Mouse (Mus musculus) cerebellum, postnatal 36 days (tissue): ENCODE measurements around the gene Ube2g1.

Source experiments
- DNase-seq, 2 experiments: peaks; one replicate each; pipeline ENCODE4 v3.0.0; 2021 to 2022; ENCODE audit warnings: mixed read lengths in 2 of 2

Ube2g1 gene

GRCm38 (mm10) chr11:72606694-72607407, at the start of gene Ube2g1:
Gene Ube2g1 (plus strand): TSS chr11:72607283.
- DNase-seq = peak; percentile 93 to 98

DNA sequence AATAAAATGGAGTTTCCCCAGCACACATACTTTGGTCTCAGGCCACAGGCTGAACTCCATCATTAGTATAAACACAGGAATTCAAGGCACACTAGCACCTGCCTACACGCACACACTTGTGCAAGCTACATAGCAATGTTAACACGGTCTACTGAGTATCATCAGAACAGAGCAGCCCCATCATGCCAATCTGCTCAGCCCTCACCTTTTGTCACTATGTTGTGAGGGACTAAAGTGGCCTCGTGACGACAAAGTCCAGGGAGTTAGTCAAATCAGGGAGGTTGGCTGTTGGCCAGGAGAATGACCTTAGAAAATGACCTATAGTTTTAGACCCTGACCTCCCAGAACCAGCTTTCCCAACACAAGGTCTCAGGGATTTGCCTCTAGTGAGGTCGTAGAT, 48.9 kb upstream of the Ube2g1 start:
- DNase-seq = no peak

GRCm38 (mm10) chr11:72560661-72561060, 46.4 kb upstream of the Ube2g1 start:
- no peak for DNase-seq

DNA sequence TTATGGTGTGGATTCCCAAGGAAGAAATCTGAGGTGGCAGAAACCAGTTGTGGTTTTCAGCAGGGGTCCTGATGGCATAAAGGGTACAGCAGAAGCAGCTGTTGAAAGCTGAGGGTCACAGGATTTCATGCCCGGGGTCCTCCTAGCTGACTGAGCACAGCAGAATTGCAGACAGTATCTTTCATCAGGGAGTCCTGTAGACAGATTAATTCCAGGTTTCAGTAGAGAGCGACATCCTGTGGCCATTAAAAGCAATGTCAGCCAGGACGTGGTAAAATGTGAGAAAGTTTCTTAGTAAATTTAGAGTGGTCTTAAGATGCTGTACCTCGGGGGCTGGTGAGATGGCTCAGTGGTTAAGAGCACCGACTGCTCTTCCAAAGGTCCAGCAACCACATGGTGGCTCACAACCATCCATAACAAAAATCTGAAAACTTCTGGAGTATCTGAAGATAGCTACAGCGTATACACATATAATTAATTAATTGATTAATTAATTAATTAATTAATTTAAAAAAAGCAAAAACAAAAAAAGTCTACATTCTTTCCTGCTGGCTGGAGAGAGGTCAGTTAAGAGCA, 42.8 kb upstream of the Ube2g1 start:
- peak in 1 of 2 experiments; percentile 36 for DNase-seq

- no peak for DNase-seq
These were observed 40.8 kb upstream of the Ube2g1 start for GRCm38 (mm10) chr11:72566304-72566703.

GRCm38 (mm10) chr11:72566816-72567338, 40.2 kb upstream of the Ube2g1 start:
- no peak for DNase-seq

DNA sequence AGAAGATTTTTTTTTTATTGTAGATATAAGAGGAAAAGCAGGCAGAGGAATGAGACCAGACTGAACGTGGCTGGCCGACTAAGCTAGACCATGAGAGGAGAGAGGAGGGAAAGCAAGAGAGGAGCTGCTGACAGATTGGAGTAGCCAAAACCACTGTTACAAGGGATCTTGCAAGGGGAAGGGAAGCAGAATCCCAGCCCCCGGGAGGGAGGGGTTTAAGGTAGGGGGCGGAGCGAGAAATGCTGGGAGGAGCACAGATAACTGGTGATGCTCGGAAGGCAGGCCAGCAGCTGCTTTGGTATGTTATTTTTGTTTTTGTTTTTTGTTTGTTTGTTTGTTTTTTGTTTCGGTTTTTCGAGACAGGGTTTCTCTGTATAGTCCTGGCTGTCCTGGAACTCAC, 38.0 kb upstream of the Ube2g1 start:
- DNase-seq = no peak

DNA sequence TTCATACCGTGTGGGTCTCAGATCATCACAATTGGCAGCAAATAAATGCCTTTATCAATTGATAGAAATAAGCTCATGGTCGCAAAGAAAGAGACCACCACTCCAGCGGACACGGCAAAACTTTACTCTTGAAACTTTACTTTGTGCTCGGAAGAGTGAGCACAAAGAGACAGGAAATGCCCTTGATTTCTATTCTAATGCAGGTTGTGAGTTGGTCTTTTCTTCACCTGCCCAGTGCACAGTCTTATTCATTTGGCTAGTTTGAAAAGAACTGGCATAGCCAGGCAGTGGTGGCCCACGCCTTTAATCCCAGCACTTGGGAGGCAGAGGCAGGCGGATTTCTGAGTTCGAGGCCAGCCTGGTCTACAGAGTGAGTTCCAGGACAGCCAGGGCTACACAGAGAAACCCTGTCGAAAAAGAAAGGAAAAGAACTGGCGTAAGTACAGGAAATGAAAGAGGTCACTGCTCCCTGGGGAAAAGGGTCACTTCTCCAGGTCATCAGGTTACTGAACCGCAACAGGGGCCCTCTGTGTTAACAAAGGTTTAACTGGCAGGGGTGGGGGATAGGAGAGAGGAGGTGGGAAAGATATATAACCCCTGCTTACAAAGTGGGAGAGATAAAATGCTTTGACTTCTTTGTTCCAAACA, 37.3 kb upstream of the Ube2g1 start:
- no peak for DNase-seq

GRCm38 (mm10) chr11:72570319-72570979, 36.6 kb upstream of the Ube2g1 start:
- peak; percentile 81 to 88 for DNase-seq

DNA sequence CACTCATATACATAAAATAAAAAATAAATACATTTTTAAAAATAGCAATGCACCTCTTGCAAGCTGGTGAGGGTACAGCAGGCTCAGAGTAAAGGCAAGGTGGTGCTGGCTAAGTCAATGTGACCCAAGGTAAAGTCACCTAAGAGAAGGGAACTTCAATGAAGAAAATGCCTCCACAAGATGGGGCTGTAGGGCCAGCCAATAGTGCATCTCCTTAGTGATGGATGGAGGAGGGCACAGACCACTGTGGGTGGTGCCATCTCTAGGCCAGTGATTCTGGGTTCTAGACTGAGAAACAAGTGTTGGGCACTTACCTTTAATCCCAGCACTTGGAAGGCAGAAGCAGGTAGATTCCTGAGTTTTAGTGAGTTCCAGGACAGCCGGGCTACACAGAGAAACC, 33.3 kb upstream of the Ube2g1 start:
- no peak for DNase-seq

- peak in 1 of 2 experiments; percentile 50 for DNase-seq
These were observed 31.0 kb upstream of the Ube2g1 start for GRCm38 (mm10) chr11:72576111-72576465.

DNA sequence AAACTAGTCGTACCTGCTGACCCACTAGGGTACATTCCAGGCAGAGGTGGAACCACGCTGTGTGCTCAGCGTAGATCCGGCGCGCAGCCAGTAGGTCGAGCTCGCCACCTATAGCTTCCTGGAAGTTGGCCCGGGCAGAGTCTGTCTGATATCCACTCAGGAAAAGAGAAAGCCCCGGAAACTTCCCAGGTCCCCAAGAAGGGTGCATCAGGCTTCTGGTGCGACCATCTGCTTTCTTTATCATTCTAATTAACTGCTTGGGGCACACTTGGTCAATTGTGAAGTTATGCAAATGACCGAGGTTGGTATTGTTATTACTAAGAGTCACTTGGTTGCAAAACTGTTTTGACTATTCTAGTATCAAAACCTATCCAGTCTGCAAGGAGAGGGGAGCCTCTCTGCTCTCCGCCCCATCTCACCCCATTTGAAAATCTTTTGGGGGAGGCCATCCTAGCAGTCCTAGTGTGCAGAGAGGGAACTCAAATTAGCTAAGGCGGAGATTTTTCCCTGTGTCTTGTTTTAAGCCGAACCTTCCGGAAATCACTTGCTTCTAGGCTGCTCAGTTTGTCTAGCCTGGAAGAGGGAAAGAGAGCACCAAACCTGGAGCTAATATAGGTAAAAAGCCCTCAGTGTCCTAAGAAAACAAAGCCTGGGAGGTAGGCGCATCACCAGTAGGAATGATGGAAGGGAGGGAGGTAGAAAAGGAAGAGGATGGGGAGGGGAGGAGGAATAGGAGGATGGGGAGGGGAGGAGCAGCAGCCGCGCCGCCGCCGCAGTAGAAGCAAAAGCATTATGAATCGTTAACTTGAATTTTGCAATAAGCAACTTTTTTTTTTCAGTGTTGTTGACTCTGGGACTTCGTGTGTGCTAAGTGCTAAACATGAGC, 30.4 kb upstream of the Ube2g1 start:
- DNase-seq = peak; percentile 63 to 70

DNA sequence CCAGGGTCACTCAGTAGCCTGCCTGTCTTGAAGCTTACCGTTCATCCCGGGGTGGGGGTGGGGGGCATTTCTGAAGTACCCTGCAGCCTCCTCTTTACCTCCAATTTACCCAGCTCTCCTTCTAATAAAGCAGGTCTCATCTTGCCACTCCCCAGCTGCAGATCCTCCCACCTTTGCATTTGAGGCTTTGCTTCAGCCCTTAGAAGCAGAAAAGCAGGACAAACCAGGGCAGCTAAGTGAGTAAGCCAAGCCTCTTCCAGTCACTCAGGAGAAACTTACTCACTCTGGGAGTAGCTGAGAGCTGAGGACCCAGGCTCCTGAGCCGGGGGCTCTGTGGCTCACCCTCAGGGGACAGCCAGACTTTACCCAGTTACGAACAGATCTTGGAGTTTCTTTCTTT, 28.6 kb upstream of the Ube2g1 start:
- DNase-seq = no peak

DNA sequence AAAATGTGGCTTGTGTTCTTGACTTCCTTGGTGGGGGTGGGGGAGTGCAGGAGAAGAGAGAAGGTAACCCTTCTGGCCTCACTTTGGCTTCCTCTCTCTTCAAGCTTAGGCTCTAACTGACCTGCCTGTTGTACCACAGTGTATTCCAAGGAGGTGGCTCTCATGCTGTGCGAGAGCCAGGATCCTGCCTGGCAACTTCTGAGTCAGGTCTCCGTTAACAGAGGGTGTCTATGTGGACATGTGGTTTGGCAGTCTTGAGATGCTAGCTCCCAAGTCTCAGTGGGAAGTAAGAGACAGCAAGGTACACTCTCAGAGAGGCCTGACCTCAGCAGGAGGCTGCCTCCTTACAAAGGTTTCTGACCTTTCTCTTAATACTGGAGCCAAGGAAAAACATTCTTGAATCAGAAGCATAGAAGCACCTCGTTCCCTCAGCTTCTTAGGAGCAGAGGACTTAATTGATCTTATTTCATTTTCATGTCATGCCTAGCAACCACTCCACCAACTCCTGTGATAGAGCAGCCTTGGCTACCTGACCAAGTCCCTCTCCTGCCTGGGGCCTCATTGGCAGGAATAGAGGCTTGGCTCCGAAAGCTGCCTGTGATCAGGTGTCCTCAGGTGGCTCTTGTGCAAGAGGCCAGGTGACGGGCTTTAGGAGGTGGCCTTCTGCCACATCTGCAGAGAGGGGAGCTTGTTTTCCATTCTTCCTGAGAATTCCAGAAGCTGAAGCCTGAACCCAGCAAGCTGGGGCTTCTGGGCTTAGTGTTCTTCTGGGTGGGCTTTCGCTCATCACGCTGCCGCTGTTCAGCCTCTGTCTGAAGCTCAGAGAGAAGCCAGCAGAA, 25.3 kb upstream of the Ube2g1 start:
- peak; percentile 33 to 39 for DNase-seq

DNA sequence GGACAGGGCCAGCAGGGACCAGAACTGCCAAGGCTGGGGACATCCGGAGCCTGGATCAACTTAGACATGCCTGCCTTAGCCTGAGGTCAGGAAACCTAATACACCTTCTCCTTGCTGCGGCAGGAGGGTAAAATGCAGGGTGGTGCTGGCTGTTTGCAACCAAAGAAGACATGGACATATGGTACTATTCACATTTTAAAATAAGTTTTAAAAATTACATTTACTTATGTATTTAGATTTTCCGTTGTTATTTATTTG, 24.7 kb upstream of the Ube2g1 start:
- no peak for DNase-seq

DNA sequence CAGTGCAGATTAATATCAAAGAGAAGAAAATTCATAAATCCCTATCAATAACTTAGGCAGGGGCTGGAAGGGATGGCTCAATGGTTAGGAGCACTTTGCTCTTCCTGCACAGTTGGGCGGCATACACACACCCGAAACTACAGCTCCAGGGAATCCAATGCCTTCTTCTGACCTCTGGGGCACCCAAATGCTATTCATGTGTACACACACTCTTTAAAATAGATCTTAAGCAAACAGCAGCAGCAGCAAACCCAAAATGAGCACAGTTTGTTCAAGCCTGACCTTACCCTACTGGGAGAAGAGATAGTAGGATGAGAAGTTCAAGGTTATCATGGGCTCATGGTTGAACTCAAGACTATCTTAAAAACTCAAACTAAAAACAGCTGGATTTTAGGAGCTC, 24.0 kb upstream of the Ube2g1 start:
- no peak for DNase-seq

DNA sequence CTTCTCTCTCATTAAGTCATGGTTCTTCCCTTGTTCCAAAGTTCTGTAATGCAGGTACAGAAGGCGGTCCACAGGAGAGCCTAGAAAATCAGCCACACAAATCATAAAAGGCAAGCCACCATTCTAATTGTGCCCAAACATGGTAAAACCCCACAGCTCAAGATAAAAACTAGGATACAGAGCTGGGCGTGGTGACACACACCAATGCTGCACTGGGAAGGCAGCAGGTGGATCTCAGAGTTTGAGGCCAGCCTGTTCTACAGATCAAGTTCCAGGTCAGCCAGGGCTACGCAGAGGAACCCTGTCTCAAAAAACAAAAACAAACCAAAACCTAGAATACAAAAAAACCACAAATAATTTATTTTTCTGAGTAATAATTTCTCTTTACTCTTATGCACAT, 20.5 kb upstream of the Ube2g1 start:
- no peak for DNase-seq

DNA sequence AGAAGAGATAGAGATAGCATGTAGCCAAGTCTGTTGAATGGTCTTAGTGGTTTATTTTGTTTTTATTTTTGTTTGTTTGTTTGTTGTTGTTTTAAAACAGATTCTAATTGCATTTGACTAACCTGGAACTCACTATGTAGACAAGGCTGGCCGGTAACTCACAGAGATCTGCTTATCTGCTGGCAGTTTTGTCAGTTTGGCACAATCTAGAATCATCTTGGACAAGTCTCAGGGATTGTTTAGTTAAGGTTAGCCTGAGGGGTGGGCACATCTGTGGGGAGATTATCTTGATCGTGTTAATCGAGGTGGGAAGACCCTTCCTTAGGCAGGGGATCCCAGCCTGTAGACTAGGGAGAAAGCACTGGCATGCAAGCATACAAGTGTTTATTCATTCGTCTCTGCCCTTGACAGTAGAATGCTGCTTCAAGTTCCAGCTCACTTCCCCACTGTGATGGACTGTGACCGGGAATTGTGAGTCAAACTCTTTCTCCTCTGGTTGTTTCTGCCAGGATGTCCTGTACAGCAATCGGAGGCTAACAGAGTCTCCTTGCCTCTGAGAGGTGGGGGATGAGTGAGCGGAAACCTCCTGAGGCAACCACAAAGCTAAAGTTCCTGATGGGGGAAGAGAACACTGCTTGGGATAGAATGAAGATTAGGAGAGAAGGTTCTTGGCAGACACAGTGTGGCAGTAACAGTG, 19.4 kb upstream of the Ube2g1 start:
- no peak for DNase-seq

GRCm38 (mm10) chr11:72595010-72595737, 11.9 kb upstream of the Ube2g1 start:
- DNase-seq = no peak

DNA sequence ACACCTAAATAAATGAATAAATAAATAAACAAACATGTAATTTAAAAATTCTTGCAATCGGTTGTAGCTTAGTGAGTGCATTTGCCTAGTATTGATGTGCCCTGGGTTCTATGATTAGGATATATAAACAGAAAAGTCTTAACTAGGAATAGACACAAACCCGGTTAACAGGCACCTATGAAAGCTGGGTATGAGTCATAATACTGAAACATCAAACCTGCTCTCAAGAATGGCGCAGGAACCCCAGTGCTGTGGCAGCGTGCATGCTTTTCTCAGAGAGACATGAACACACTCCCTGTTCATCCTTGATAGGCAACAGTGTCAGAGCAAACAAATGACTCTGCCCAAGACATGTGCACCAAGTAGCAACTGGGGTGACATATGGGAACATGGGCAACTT, 9.3 kb upstream of the Ube2g1 start:
- no peak for DNase-seq
